7 mouse cellular contexts compared by ENCODE assay signal in genomic region chr1:126925150-126926035, GRCm38 (mm10).
DNase-seq lines count a peak whose midpoint lies in the region; ATAC-seq and TF ChIP-seq lines count a peak whose summit lies in the region.

No protein-coding gene starts in this region.

- no peak for TF ChIP-seq CTCF in hindbrain, postnatal 0 days (IDR thresholded peaks at IDR 0.05; ENCODE audit: low read depth)
- no peak for TF ChIP-seq CTCF in lung, adult 2 months (IDR thresholded peaks at IDR 0.05; ENCODE audit: insufficient read depth, low read length)

- no peak overlapping the region for H3K27ac ChIP-seq in hindbrain, postnatal 0 days
- H3K27ac ChIP-seq in liver, embryonic 11.5 days (ENCODE audit: low read depth, low read length) = no peak overlapping the region

- no peak overlapping the region for H3K4me3 ChIP-seq in hindbrain, postnatal 0 days (ENCODE audit: low read length)
- no peak overlapping the region for H3K4me3 ChIP-seq in lung, adult 2 months (replicated peaks; ENCODE audit: extremely low read depth, low read depth, low read length)
- H3K4me3 ChIP-seq in liver, embryonic 11.5 days (ENCODE audit: low read depth, low read length) = no peak overlapping the region

- no peak overlapping the region for H3K9ac ChIP-seq in hindbrain, postnatal 0 days (replicated peaks; ENCODE audit: low read length)
- H3K9ac ChIP-seq in liver, embryonic 11.5 days (ENCODE audit: low read depth, low read length) = no peak overlapping the region

- no peaks in the 10 kb centered on the region for H3K36me3 ChIP-seq in hindbrain, postnatal 0 days (ENCODE audit: insufficient read depth, low read length)
- no peaks in the 10 kb centered on the region for H3K36me3 ChIP-seq in liver, embryonic 11.5 days (ENCODE audit: control insufficient read depth, insufficient read depth, low read length)

- no peak for TF ChIP-seq POLR2A in lung, adult 2 months (IDR thresholded peaks at IDR 0.05; ENCODE audit: borderline replicate concordance, extremely low read depth, low read depth, low read length)

- peaks cover 13% of the 10 kb centered on the region; the same call in 1 of the 2 replicates for H3K4me1 ChIP-seq in hindbrain, postnatal 0 days (ENCODE audit: insufficient read depth, low read length)
- peaks cover 10% of the 10 kb centered on the region for H3K4me1 ChIP-seq in lung, adult 2 months (ENCODE audit: control insufficient read depth, insufficient read depth, low read length)
- no peaks in the 10 kb centered on the region for H3K4me1 ChIP-seq in liver, embryonic 11.5 days (replicated peaks; ENCODE audit: control insufficient read depth, insufficient read depth, low read length)

- ATAC-seq in hindbrain, postnatal 0 days = peak; percentile 91
- no peak for ATAC-seq in liver, embryonic 11.5 days (replicated peaks; ENCODE audit: low FRiP score)

- WGBS in hindbrain, postnatal 0 days = 35% methylated on average over 12 of the region's 12 CpGs
- WGBS in lung, adult 2 months = 23% methylated on average over 12 of the region's 12 CpGs
- 78% methylated on average over 12 of the region's 12 CpGs for WGBS in liver, embryonic 11.5 days

- peak; percentile 74 for DNase-seq in adipocyte (ENCODE audit: low spot score)
- DNase-seq in brain, embryonic 18.5 days (ENCODE audit: low read depth, low spot score) = peak; percentile 74
- DNase-seq in gastrocnemius, adult 18-20 months (ENCODE audit: low spot score) = peak; percentile 31
- peak; percentile 92 for DNase-seq in hindbrain, postnatal 0 days (ENCODE audit: low spot score)
- DNase-seq in lung, adult 2 months = peak; percentile 62
- peak; percentile 45 for DNase-seq in right cerebral cortex, postnatal 14 days
- DNase-seq in liver, embryonic 11.5 days (ENCODE audit: low spot score) = no peak

- H3K9me3 ChIP-seq in hindbrain, postnatal 0 days (ENCODE audit: low read length) = no peaks in the 10 kb centered on the region
- no peaks in the 10 kb centered on the region for H3K9me3 ChIP-seq in liver, embryonic 11.5 days (ENCODE audit: control insufficient read depth, low read length)

- 0 out of 2 replicates have a peak, but pooled peaks cover 4% of the 10 kb centered on the region for H3K27me3 ChIP-seq in hindbrain, postnatal 0 days (ENCODE audit: insufficient read depth, low read length)
- no peaks in the 10 kb centered on the region for H3K27me3 ChIP-seq in liver, embryonic 11.5 days (replicated peaks; ENCODE audit: control insufficient read depth, insufficient read depth, low read length)

- H3K4me2 ChIP-seq in hindbrain, postnatal 0 days (ENCODE audit: low read depth, low read length) = peak overlapping the region; percentile 16; the same call in 1 of the 2 replicates
- no peak overlapping the region for H3K4me2 ChIP-seq in liver, embryonic 11.5 days
